Mouse (Mus musculus) bone marrow macrophage, adult 2 months (primary cell): ENCODE measurements around the gene Tenm3.

Experiments
- CTCF ChIP-seq: IDR thresholded peaks from 2 replicates; pipeline ENCODE4 v1.5.1; 2012; ENCODE audit warnings: low read depth, mild to moderate bottlenecking, low read length, moderate library complexity
- POLR2A ChIP-seq: IDR thresholded peaks from 2 replicates; pipeline ENCODE4 v1.6.1; 2012; ENCODE audit warnings: mild to moderate bottlenecking, low read depth, low read length, borderline replicate concordance

DNA sequence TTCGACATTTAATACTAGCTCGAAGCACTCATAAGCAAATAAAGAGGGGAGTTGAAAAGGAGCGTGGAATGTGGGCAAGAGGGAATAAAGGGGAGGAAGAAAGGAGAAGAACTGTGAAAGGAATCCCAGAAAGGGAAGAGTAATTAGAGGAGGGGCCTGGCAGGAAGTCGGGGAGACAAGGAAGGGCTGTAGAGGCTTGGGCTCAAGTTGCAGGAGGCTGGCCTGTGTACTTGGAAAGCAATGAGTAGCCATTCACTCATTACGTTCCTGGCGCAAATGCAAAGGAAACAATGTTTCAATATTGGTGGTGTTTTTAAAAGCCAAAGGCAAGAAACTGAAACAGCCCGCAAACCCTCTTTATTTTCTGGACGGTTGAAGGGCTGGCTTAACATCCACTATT, 228.7 kb downstream of the Tenm3 start:
- TF ChIP-seq CTCF: no peak
- TF ChIP-seq POLR2A: no peak
